In the genomic region with DNA sequence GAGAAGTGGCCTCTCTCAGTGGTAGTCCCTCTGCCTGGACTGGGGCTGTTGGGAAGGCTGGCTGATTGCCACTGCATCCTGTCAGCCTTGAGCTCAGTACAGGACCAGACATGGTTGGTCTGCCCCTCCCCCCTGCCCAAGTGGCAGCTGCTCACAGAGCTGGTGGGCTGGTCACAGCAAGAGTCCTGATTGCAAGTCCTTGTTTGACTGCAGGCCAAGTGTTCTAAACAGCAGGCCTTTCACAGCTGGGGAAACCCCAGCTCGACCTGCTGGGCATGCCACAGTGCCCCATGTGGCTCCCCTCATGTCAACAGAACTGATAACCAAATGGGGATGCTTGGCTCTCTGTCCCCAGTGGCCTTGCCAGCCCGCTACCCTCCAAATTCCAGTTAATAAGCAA, we compare ENCODE assay signal across 8 mouse cellular contexts. TPM values are rescaled to one million over a fixed set of nuclear protein-coding genes. Genes with fewer than 3 reads are reported as not detected.
DNase-seq lines count a peak whose midpoint lies in the region; ATAC-seq and TF ChIP-seq lines count a peak whose summit lies in the region.

No protein-coding gene starts in this region.

- no peak overlapping the region for H3K9ac ChIP-seq in kidney, embryonic 14.5 days (ENCODE audit: low read depth, low read length)
- H3K9ac ChIP-seq in intestine, embryonic 15.5 days: no peak overlapping the region

- no peak for TF ChIP-seq CTCF in lung, adult 2 months (IDR thresholded peaks at IDR 0.05; ENCODE audit: insufficient read depth, low read length)

- no peak overlapping the region for H3K4me2 ChIP-seq in kidney, embryonic 14.5 days (replicated peaks; ENCODE audit: low read depth, low read length)
- H3K4me2 ChIP-seq in intestine, embryonic 15.5 days (replicated peaks): no peak overlapping the region

- no peak; the same call in 1 of the 2 replicates for ATAC-seq in kidney, embryonic 14.5 days (ENCODE audit: low FRiP score, low TSS enrichment)
- ATAC-seq in intestine, embryonic 15.5 days: peak; percentile 77

- no peaks in the 10 kb centered on the region for H3K4me1 ChIP-seq in kidney, embryonic 14.5 days (ENCODE audit: control insufficient read depth, insufficient read depth, low read length)
- H3K4me1 ChIP-seq in intestine, embryonic 15.5 days (replicated peaks): 0 out of 2 replicates have a peak, but pooled peaks cover 3% of the 10 kb centered on the region
- peaks cover 4% of the 10 kb centered on the region for H3K4me1 ChIP-seq in lung, adult 2 months (ENCODE audit: control insufficient read depth, insufficient read depth, low read length)

- no peak overlapping the region for H3K27ac ChIP-seq in kidney, embryonic 14.5 days (ENCODE audit: low read depth, low read length)
- no peak overlapping the region for H3K27ac ChIP-seq in intestine, embryonic 15.5 days

- H3K9me3 ChIP-seq in kidney, embryonic 14.5 days (ENCODE audit: control insufficient read depth, low read length): no peaks in the 10 kb centered on the region
- no peaks in the 10 kb centered on the region for H3K9me3 ChIP-seq in intestine, embryonic 15.5 days

- no peak overlapping the region for H3K4me3 ChIP-seq in kidney, embryonic 14.5 days (ENCODE audit: low read length)
- H3K4me3 ChIP-seq in intestine, embryonic 15.5 days (replicated peaks): no peak overlapping the region
- H3K4me3 ChIP-seq in lung, adult 2 months (replicated peaks; ENCODE audit: extremely low read depth, low read depth, low read length): no peak overlapping the region

- no peaks in the 10 kb centered on the region for H3K36me3 ChIP-seq in kidney, embryonic 14.5 days (ENCODE audit: control insufficient read depth, insufficient read depth, low read length)
- no peaks in the 10 kb centered on the region for H3K36me3 ChIP-seq in intestine, embryonic 15.5 days

- DNase-seq in kidney, postnatal 10 days: peak; percentile 63
- peak; percentile 10 to 24 for DNase-seq in cerebellum, postnatal 36 days
- DNase-seq in heart, adult 18-20 months: peak; percentile 68 to 78
- peak; percentile 16 for DNase-seq in lung, adult 2 months
- peak; percentile 79 for DNase-seq in ovary, postnatal 36 days (ENCODE audit: low spot score)
- no peak for DNase-seq in thymus, postnatal 10 days (ENCODE audit: low spot score in 2 of 2)

- H3K27me3 ChIP-seq in kidney, embryonic 14.5 days (ENCODE audit: control insufficient read depth, insufficient read depth, low read length): no peaks in the 10 kb centered on the region
- H3K27me3 ChIP-seq in intestine, embryonic 15.5 days (replicated peaks): no peaks in the 10 kb centered on the region

- no peak for TF ChIP-seq POLR2A in lung, adult 2 months (IDR thresholded peaks at IDR 0.05; ENCODE audit: borderline replicate concordance, extremely low read depth, low read depth, low read length)

- WGBS in kidney, embryonic 14.5 days: 21% methylated on average over 2 of the region's 2 CpGs
- 20% methylated on average over 2 of the region's 2 CpGs for WGBS in intestine, embryonic 15.5 days
- WGBS in lung, adult 2 months: 22% methylated on average over 2 of the region's 2 CpGs

RNA-seq across cellular contexts. Expression of gene Klhl42, which starts 54.1 kb away (rescaled TPM):
- polyA plus RNA-seq in kidney, embryonic 14.5 days (2014; fragmentation: Nextera tagmentation; extraction: Ambion mirVana): 3.4 and 7.2 TPM in 2 replicates
- total RNA-seq in heart, adult 18-20 months (2021): 1 to 10 TPM; 4.2 to 5.0 TPM
- 7.3 and 7.6 TPM in 2 replicates for polyA plus RNA-seq in intestine, embryonic 15.5 days (2015; fragmentation: Nextera tagmentation; extraction: Ambion mirVana)
- 11.5 and 12.0 TPM in 2 replicates for polyA plus RNA-seq in lung, adult 2 months (2012; rRNA removed)

RNA-seq across cellular contexts. Expression of gene Mansc4, which starts 58.4 kb away (rescaled TPM):
- polyA plus RNA-seq in kidney, embryonic 14.5 days (2014; fragmentation: Nextera tagmentation; extraction: Ambion mirVana): 4.7 and 6.1 TPM in 2 replicates
- not detected for total RNA-seq in heart, adult 18-20 months (2021)
- 2.0 and 2.4 TPM in 2 replicates for polyA plus RNA-seq in intestine, embryonic 15.5 days (2015; fragmentation: Nextera tagmentation; extraction: Ambion mirVana)
- 0.20 and 0.65 TPM in 2 replicates for polyA plus RNA-seq in lung, adult 2 months (2012; rRNA removed)

Comparison
In these comparisons a context has a peak if more than half of its experiments do, and no peak if none do; other contexts are left out.
1. DNase-seq: peak in kidney, postnatal 10 days (single experiment), cerebellum, postnatal 36 days (2 of 2), heart, adult 18-20 months (2 of 2), lung, adult 2 months (single experiment) and ovary, postnatal 36 days (single experiment); none in thymus, postnatal 10 days (0 of 2).